Mouse (Mus musculus): ENCODE data around the gene Stpg3. TPM values are rescaled to one million over a fixed set of nuclear protein-coding genes. Genes with fewer than 3 reads are reported as not detected.
"Not testable (repeated sequence)": the region's sequence is repeated elsewhere in the genome, so short reads cannot be mapped to it uniquely, and the experiment has no call there.

The Stpg3 gene
- polyA plus RNA-seq, 1 experiment from 2014 or later = not detected

GRCm38 (mm10) chr2:25256443-25257109 lies 42.1 kb upstream of the Stpg3 start:
- Histone ChIP-seq H3K4me3 (ENCODE audit: low read depth, low read length) (peak overlapping the region; percentile 88), H3K4me2 (ENCODE audit: low read depth, low read length) (peak overlapping the region; percentile 88), H3K4me1 (ENCODE audit: insufficient read depth) (peaks cover 14% of the 10 kb centered on the region), H3K27ac (ENCODE audit: low read depth) (0 out of 2 replicates have a peak overlapping the region, but pooled peaks have one; percentile 89), H3K9ac (replicated peaks) (peak overlapping the region; percentile 88; the same call in 1 of the 2 replicates)
- DNase-seq (peak; percentile 68), ATAC-seq (0 out of 2 replicates have a peak, but pooled peaks have one; percentile 16)
- not testable (repeated sequence) for H3K27me3 ChIP-seq (ENCODE audit: insufficient read depth, low read length); H3K9me3 ChIP-seq (ENCODE audit: low read length); H3K36me3 ChIP-seq (replicated peaks; ENCODE audit: insufficient read depth, low read length)
- 41% methylated on average over 10 of the region's 12 CpGs for WGBS (ENCODE audit: insufficient replicate concordance)
- TF ChIP-seq CTCF (IDR thresholded peaks at IDR 0.05; ENCODE audit: low read depth) = peak; percentile 60

- peak within 1 kb of the TSS; percentile 89 for H3K27ac ChIP-seq (ENCODE audit: low read depth)
- peak within 1 kb of the TSS; percentile 88 for H3K4me3 ChIP-seq (ENCODE audit: low read depth, low read length)
- WGBS (ENCODE audit: insufficient replicate concordance) = 3% methylated on average over 39 of the region's 39 CpGs
- H3K4me2 ChIP-seq (ENCODE audit: low read depth, low read length) = peak within 1 kb of the TSS; percentile 88
- TF ChIP-seq CTCF (IDR thresholded peaks at IDR 0.05; ENCODE audit: low read depth) (no peak), EP300 (IDR thresholded peaks at IDR 0.05; ENCODE audit: low read depth) (0 out of 2 replicates have a peak, but pooled peaks have one; percentile 37)
- peak within 1 kb of the TSS; percentile 88 for H3K9ac ChIP-seq (replicated peaks)
- H3K27me3 ChIP-seq (ENCODE audit: insufficient read depth, low read length) = no peaks in the 10 kb centered on the region
- ATAC-seq (peak; percentile 93), DNase-seq (peak; percentile 96)
- H3K36me3 ChIP-seq (replicated peaks; ENCODE audit: insufficient read depth, low read length) = peaks cover 13% of the 10 kb centered on the region
- H3K4me1 ChIP-seq (ENCODE audit: insufficient read depth) = peaks cover 14% of the 10 kb centered on the region
- no peaks in the 10 kb centered on the region for H3K9me3 ChIP-seq (ENCODE audit: low read length)
These were observed 40.9 kb upstream of the Stpg3 start, which contains the start of gene Tmem203 for GRCm38 (mm10) chr2:25255284-25255779. Gene Tmem203, plus strand, starts transcription at chr2:25255439.

GRCm38 (mm10) chr2:25252331-25252730 lies 37.9 kb upstream of the Stpg3 start:
- Histone ChIP-seq H3K27ac (ENCODE audit: low read depth) (no peak overlapping the region), H3K9me3 (ENCODE audit: low read length) (no peaks in the 10 kb centered on the region), H3K4me2 (ENCODE audit: low read depth, low read length) (no peak overlapping the region), H3K4me3 (ENCODE audit: low read depth, low read length) (no peak overlapping the region), H3K36me3 (replicated peaks; ENCODE audit: insufficient read depth, low read length) (peaks cover 33% of the 10 kb centered on the region), H3K4me1 (ENCODE audit: insufficient read depth) (peaks cover 14% of the 10 kb centered on the region), H3K9ac (replicated peaks) (no peak overlapping the region), H3K27me3 (ENCODE audit: insufficient read depth, low read length) (no peaks in the 10 kb centered on the region)
- WGBS (ENCODE audit: insufficient replicate concordance) = 70% methylated on average over 1 of the region's 1 CpGs
- TF ChIP-seq CTCF (IDR thresholded peaks at IDR 0.05; ENCODE audit: low read depth) = peak; percentile 61
- no peak for TF ChIP-seq EP300 (IDR thresholded peaks at IDR 0.05; ENCODE audit: low read depth)
- ATAC-seq (no peak), DNase-seq (no peak)

GRCm38 (mm10) chr2:25246183-25247072 lies 32.0 kb upstream of the Stpg3 start, which contains the start of gene AL732309.1:
Gene AL732309.1, minus strand, starts transcription at chr2:25246863.
- DNase-seq = no peak
- Histone ChIP-seq H3K9ac (replicated peaks) (no peak within 1 kb of the TSS), H3K4me3 (ENCODE audit: low read depth, low read length) (no peak within 1 kb of the TSS), H3K27ac (ENCODE audit: low read depth) (no peak within 1 kb of the TSS), H3K36me3 (replicated peaks; ENCODE audit: insufficient read depth, low read length) (peaks cover 24% of the 10 kb centered on the region), H3K9me3 (ENCODE audit: low read length) (no peaks in the 10 kb centered on the region), H3K4me2 (ENCODE audit: low read depth, low read length) (no peak within 1 kb of the TSS), H3K4me1 (ENCODE audit: insufficient read depth) (peaks cover 11% of the 10 kb centered on the region), H3K27me3 (ENCODE audit: insufficient read depth, low read length) (peaks cover 20% of the 10 kb centered on the region)
- no peak for ATAC-seq
- no peak for TF ChIP-seq CTCF (IDR thresholded peaks at IDR 0.05; ENCODE audit: low read depth)
- TF ChIP-seq EP300 (IDR thresholded peaks at IDR 0.05; ENCODE audit: low read depth) = no peak
- 85% methylated on average over 10 of the region's 10 CpGs for WGBS (ENCODE audit: insufficient replicate concordance)

GRCm38 (mm10) chr2:25244144-25244543 lies 29.7 kb upstream of the Stpg3 start:
- TF ChIP-seq CTCF (IDR thresholded peaks at IDR 0.05; ENCODE audit: low read depth) = no peak
- TF ChIP-seq EP300 (IDR thresholded peaks at IDR 0.05; ENCODE audit: low read depth) = no peak
- H3K27ac ChIP-seq (ENCODE audit: low read depth) = no peak overlapping the region
- H3K4me2 ChIP-seq (ENCODE audit: low read depth, low read length) = no peak overlapping the region
- DNase-seq (no peak), ATAC-seq (no peak)
- H3K36me3 ChIP-seq (replicated peaks; ENCODE audit: insufficient read depth, low read length) = peaks cover 19% of the 10 kb centered on the region
- WGBS (ENCODE audit: insufficient replicate concordance) = 88% methylated on average over 4 of the region's 4 CpGs
- no peak overlapping the region for H3K4me3 ChIP-seq (ENCODE audit: low read depth, low read length)
- peaks cover 26% of the 10 kb centered on the region for H3K27me3 ChIP-seq (ENCODE audit: insufficient read depth, low read length)
- peaks cover 23% of the 10 kb centered on the region for H3K4me1 ChIP-seq (ENCODE audit: insufficient read depth)
- H3K9ac ChIP-seq (replicated peaks) = no peak overlapping the region
- H3K9me3 ChIP-seq (ENCODE audit: low read length) = no peaks in the 10 kb centered on the region

- Histone ChIP-seq H3K4me3 (ENCODE audit: low read depth, low read length) (no peak overlapping the region), H3K27ac (ENCODE audit: low read depth) (no peak overlapping the region), H3K36me3 (replicated peaks; ENCODE audit: insufficient read depth, low read length) (peaks cover 12% of the 10 kb centered on the region; the same call in 1 of the 2 replicates), H3K4me2 (ENCODE audit: low read depth, low read length) (no peak overlapping the region), H3K9ac (replicated peaks) (no peak overlapping the region), H3K27me3 (ENCODE audit: insufficient read depth, low read length) (peaks cover 26% of the 10 kb centered on the region), H3K4me1 (ENCODE audit: insufficient read depth) (peaks cover 23% of the 10 kb centered on the region), H3K9me3 (ENCODE audit: low read length) (no peaks in the 10 kb centered on the region)
- ATAC-seq = no peak
- DNase-seq = no peak
- no peak for TF ChIP-seq CTCF (IDR thresholded peaks at IDR 0.05; ENCODE audit: low read depth)
- no peak for TF ChIP-seq EP300 (IDR thresholded peaks at IDR 0.05; ENCODE audit: low read depth)
- 76% methylated on average over 8 of the region's 8 CpGs for WGBS (ENCODE audit: insufficient replicate concordance)
These were observed 28.9 kb upstream of the Stpg3 start for GRCm38 (mm10) chr2:25243342-25243741.

All from liver, postnatal 0 days (tissue).